Mouse (Mus musculus) midbrain, embryonic 14.5 days (tissue): Measurements from ENCODE around the gene Pik3r6. TPM values are rescaled to one million over a fixed set of nuclear protein-coding genes. Genes with fewer than 3 reads are reported as not detected.

ENCODE experiments used
- ATAC-seq: fragments of 200-750 bp; cut with Nextera tagmentation; 2 replicates; pipeline ENCODE4 v1.8.0; 2017; ENCODE audit warnings: moderate number of reproducible peaks, moderate library complexity; ENCODE audit not compliant: low FRiP score, low TSS enrichment
- DNase-seq: peaks from one replicate; pipeline ENCODE4 v3.0.0-alpha.2; 2015
- H3K27ac ChIP-seq: fragments of 300-500 bp; sonication (generic); replicated peaks from 2 replicates; pipeline ENCODE4 v1.5.1; 2014; ENCODE audit warnings: mild to moderate bottlenecking, low read depth, low read length, moderate library complexity
- H3K27me3 ChIP-seq: fragments of 300-500 bp; sonication (generic); 2 replicates; pipeline ENCODE4 v1.6.1; 2014; ENCODE audit warnings: low read length, control low read depth, mixed read lengths; ENCODE audit not compliant: control insufficient read depth, insufficient read depth
- H3K36me3 ChIP-seq: fragments of 300-500 bp; sonication (generic); 2 replicates; pipeline ENCODE4 v1.6.1; 2014; ENCODE audit warnings: low read length, control low read depth; ENCODE audit not compliant: control insufficient read depth, insufficient read depth
- H3K4me1 ChIP-seq: fragments of 300-500 bp; sonication (generic); 2 replicates; pipeline ENCODE4 v1.6.1; 2014; ENCODE audit warnings: mild to moderate bottlenecking, antibody characterized with exemption, low read length, control low read depth; ENCODE audit not compliant: control insufficient read depth, insufficient read depth
- H3K4me2 ChIP-seq: fragments of 300-500 bp; sonication (generic); 2 replicates; pipeline ENCODE4 v1.6.1; 2014; ENCODE audit warnings: mild to moderate bottlenecking, low read length, moderate library complexity
- H3K4me3 ChIP-seq: fragments of 300-500 bp; sonication (generic); replicated peaks from 2 replicates; pipeline ENCODE4 v1.5.1; 2014; ENCODE audit warnings: low read depth, low read length
- H3K9ac ChIP-seq: fragments of 300-500 bp; sonication (generic); replicated peaks from 2 replicates; pipeline ENCODE4 v1.6.1; 2014; ENCODE audit warnings: mild to moderate bottlenecking, low read length, moderate library complexity
- H3K9me3 ChIP-seq: fragments of 300-500 bp; sonication (generic); 2 replicates; pipeline ENCODE4 v1.6.1; 2016; ENCODE audit warnings: low read length, control low read depth, mixed read lengths; ENCODE audit not compliant: control insufficient read depth
- WGBS: fragments of 180-500 bp; shearing (Covaris S2); extraction: QIAGEN DNeasy Blood & Tissue Kit; methylation state at CpG from one replicate; pipeline ENCODE4 v1.1.7; 2014; 5-methylcytosine and 5-hydroxymethylcytosine counted together
- polyA plus RNA-seq: library from polyadenylated mRNA; unstranded; fragments of >200 nt; fragmentation: Nextera tagmentation; extraction: Ambion mirVana; gene quantifications from 2 replicates; pipeline ENCODE4 v1.2.1, GENCODE M21; 2014

The Pik3r6 gene
- polyA plus RNA-seq, 1 experiment from 2014 or later, result 1.5 TPM

- Histone ChIP-seq H3K27ac (no peak overlapping the region), H3K9me3 (no peaks in the 10 kb centered on the region), H3K4me2 (no peak overlapping the region), H3K27me3 (no peaks in the 10 kb centered on the region), H3K4me3 (no peak overlapping the region), H3K9ac (no peak overlapping the region), H3K4me1 (no peaks in the 10 kb centered on the region), H3K36me3 (no peaks in the 10 kb centered on the region)
- DNase-seq (no peak), ATAC-seq (no peak)
- 48% methylated on average over 9 of the region's 9 CpGs for WGBS
Observed at GRCm38 (mm10) chr11:68467962-68468612, 34.7 kb upstream of the Pik3r6 start.

GRCm38 (mm10) chr11:68468886-68469285 lies 33.9 kb upstream of the Pik3r6 start:
- no peak for ATAC-seq
- Histone ChIP-seq H3K4me2 (no peak overlapping the region), H3K27me3 (no peaks in the 10 kb centered on the region), H3K36me3 (no peaks in the 10 kb centered on the region), H3K4me1 (no peaks in the 10 kb centered on the region), H3K9me3 (no peaks in the 10 kb centered on the region), H3K9ac (no peak overlapping the region), H3K4me3 (no peak overlapping the region), H3K27ac (no peak overlapping the region)
- DNase-seq, result no peak
- 87% methylated on average over 4 of the region's 4 CpGs for WGBS

GRCm38 (mm10) chr11:68472162-68472849 lies 30.5 kb upstream of the Pik3r6 start:
- no peaks in the 10 kb centered on the region for H3K9me3 ChIP-seq
- H3K4me1 ChIP-seq, result no peaks in the 10 kb centered on the region
- DNase-seq (no peak), ATAC-seq (no peak)
- H3K36me3 ChIP-seq, result no peaks in the 10 kb centered on the region
- no peak overlapping the region for H3K27ac ChIP-seq
- H3K4me2 ChIP-seq, result no peak overlapping the region
- H3K27me3 ChIP-seq, result no peaks in the 10 kb centered on the region
- no peak overlapping the region for H3K4me3 ChIP-seq
- WGBS, result 80% methylated on average over 5 of the region's 5 CpGs
- H3K9ac ChIP-seq, result no peak overlapping the region

- Histone ChIP-seq H3K9me3 (no peaks in the 10 kb centered on the region), H3K27ac (no peak overlapping the region), H3K4me2 (no peak overlapping the region), H3K4me1 (no peaks in the 10 kb centered on the region), H3K27me3 (no peaks in the 10 kb centered on the region), H3K4me3 (no peak overlapping the region), H3K36me3 (no peaks in the 10 kb centered on the region), H3K9ac (no peak overlapping the region)
- no peak for DNase-seq
- no peak for ATAC-seq
- WGBS, result 86% methylated on average over 6 of the region's 6 CpGs
Observed at GRCm38 (mm10) chr11:68474600-68474999, 28.2 kb upstream of the Pik3r6 start.

GRCm38 (mm10) chr11:68475676-68476075 lies 27.1 kb upstream of the Pik3r6 start:
- H3K9ac ChIP-seq, result no peak overlapping the region
- no peaks in the 10 kb centered on the region for H3K9me3 ChIP-seq
- H3K4me2 ChIP-seq, result no peak overlapping the region
- H3K27me3 ChIP-seq, result no peaks in the 10 kb centered on the region
- 89% methylated on average over 7 of the region's 7 CpGs for WGBS
- H3K36me3 ChIP-seq, result no peaks in the 10 kb centered on the region
- no peak overlapping the region for H3K4me3 ChIP-seq
- ATAC-seq, result no peak
- no peak overlapping the region for H3K27ac ChIP-seq
- DNase-seq, result no peak
- H3K4me1 ChIP-seq, result no peaks in the 10 kb centered on the region

- no peak overlapping the region for H3K4me2 ChIP-seq
- no peaks in the 10 kb centered on the region for H3K4me1 ChIP-seq
- WGBS, result 95% methylated on average over 6 of the region's 6 CpGs
- DNase-seq (no peak), ATAC-seq (no peak)
- H3K27ac ChIP-seq, result no peak overlapping the region
- no peak overlapping the region for H3K4me3 ChIP-seq
- H3K9ac ChIP-seq, result no peak overlapping the region
- H3K27me3 ChIP-seq, result no peaks in the 10 kb centered on the region
- no peaks in the 10 kb centered on the region for H3K9me3 ChIP-seq
- H3K36me3 ChIP-seq, result no peaks in the 10 kb centered on the region
Observed at GRCm38 (mm10) chr11:68477661-68478060, 25.2 kb upstream of the Pik3r6 start.

GRCm38 (mm10) chr11:68478574-68478981 lies 24.2 kb upstream of the Pik3r6 start:
- no peaks in the 10 kb centered on the region for H3K36me3 ChIP-seq
- no peaks in the 10 kb centered on the region for H3K9me3 ChIP-seq
- H3K4me1 ChIP-seq, result no peaks in the 10 kb centered on the region
- ATAC-seq (no peak), DNase-seq (no peak)
- 86% methylated on average over 3 of the region's 3 CpGs for WGBS
- H3K27ac ChIP-seq, result no peak overlapping the region
- no peaks in the 10 kb centered on the region for H3K27me3 ChIP-seq
- H3K9ac ChIP-seq, result no peak overlapping the region
- H3K4me2 ChIP-seq, result no peak overlapping the region
- no peak overlapping the region for H3K4me3 ChIP-seq

- no peak for ATAC-seq
- Histone ChIP-seq H3K27ac (no peak overlapping the region), H3K36me3 (no peaks in the 10 kb centered on the region), H3K9ac (no peak overlapping the region), H3K4me3 (no peak overlapping the region), H3K27me3 (no peaks in the 10 kb centered on the region), H3K9me3 (no peaks in the 10 kb centered on the region), H3K4me1 (no peaks in the 10 kb centered on the region), H3K4me2 (no peak overlapping the region)
- 96% methylated on average over 4 of the region's 4 CpGs for WGBS
- DNase-seq, result no peak
Observed at GRCm38 (mm10) chr11:68480660-68481059, 22.2 kb upstream of the Pik3r6 start.

GRCm38 (mm10) chr11:68482001-68482400 lies 20.8 kb upstream of the Pik3r6 start:
- H3K4me1 ChIP-seq, result no peaks in the 10 kb centered on the region
- no peak overlapping the region for H3K9ac ChIP-seq
- H3K9me3 ChIP-seq, result no peaks in the 10 kb centered on the region
- H3K36me3 ChIP-seq, result no peaks in the 10 kb centered on the region
- H3K4me2 ChIP-seq, result no peak overlapping the region
- H3K27ac ChIP-seq, result no peak overlapping the region
- no peak for ATAC-seq
- no peaks in the 10 kb centered on the region for H3K27me3 ChIP-seq
- H3K4me3 ChIP-seq, result no peak overlapping the region
- DNase-seq, result no peak
